Mouse (Mus musculus) T-helper 17 cell (primary cell): ENCODE results near the gene Pbsn.
"Not testable (repeated sequence)": the region's sequence is repeated elsewhere in the genome, so short reads cannot be mapped to it uniquely, and the experiment has no call there.

ENCODE experiments used
- in situ Hi-C, 2 experiments: fragments of 300-600 bp; cut with MboI, MseI; formaldehyde crosslinking; loops; 1 replicate in 1 of 2; 2 replicates in 1 of 2; pipeline ENCODE4 v1.15.1; 2025; ENCODE audit warnings: high pct_unique_total_duplicates in 2 of 2

Pbsn gene

DNA sequence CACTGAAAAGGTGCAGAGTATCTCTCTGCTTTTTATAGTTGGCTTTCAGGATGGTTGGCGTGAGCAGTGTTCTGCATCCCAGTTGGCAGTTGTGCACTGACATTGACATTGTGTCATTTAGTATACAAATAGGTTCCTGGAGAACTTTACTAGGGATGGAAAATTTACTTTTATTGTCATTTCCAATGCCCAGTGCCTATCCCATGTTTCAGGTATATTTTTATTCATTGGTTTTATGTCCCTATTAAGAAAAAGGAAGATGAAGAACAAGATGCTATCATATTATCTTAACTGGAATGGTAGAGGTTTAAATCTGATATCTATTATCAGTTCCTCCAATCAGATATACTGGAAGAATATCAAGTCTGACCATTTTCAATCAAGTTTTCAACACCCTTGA is at the start of gene Pbsn:
TSS of gene Pbsn (minus strand) at position 101 of the 400 bp plus-strand sequence.
- in situ Hi-C loops: no loop called here

GRCm38 (mm10) chrX:77880033-77880432 is 26.6 kb upstream of the Pbsn start:
- in situ Hi-C loops: not testable (repeated sequence)

- in situ Hi-C loops: not testable (repeated sequence)
Measured at GRCm38 (mm10) chrX:77864458-77864857, 11.0 kb upstream of the Pbsn start, which contains the start of gene Gm14744. Gm14744 (plus strand) TSS chrX:77864758.

GRCm38 (mm10) chrX:77812031-77812430 is 41.4 kb downstream of the Pbsn start:
- in situ Hi-C loops: no loop called here

DNA sequence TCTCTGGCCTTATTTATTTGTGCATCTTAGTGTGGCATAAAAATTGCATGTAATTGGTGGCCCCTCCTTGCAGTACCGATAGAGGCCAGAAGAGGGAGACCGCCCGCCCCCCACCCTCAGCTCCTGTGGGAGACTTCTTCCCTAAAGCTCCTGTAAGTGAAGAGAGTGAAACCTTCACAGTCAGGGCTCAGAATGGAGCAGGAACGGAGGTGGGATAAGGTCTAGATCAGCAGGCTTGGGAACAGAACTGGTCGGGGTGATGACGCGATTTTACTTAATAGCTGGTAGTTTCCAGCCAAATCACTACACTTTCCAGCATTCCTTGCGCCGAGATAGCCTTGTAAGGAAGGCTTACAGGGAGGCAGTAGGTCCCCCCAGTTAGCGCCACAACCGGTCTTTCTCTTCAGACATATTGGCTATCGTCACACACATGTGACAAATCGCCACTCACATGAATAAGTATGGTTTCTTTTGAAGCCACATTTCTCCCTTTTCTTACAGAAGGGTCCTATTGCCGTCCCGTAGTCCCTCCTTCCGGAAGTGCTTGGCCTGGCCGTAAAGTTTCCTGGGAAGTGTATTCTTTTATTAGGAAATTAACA is 42.7 kb downstream of the Pbsn start:
- in situ Hi-C loops: no loop called here

DNA sequence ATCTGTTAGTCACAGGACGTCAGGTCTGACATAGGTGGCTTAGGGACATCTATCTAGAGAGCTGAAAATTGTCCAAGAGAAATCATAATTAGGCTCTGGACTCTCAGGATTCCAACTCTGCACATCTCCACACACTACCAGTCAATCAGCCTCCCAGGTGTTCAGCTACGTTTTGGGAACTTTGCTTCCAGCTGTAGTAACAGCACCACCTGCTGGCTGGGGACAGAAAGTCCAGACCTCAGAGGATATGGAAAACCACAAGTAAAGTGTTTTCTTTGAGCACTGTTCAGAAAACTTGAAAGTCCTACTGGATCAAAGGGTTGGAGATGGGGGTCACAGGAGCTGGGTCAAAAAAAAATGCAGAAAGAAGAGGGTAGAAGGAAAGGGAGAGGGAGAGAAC is 44.8 kb downstream of the Pbsn start:
- in situ Hi-C loops: no loop called here

DNA sequence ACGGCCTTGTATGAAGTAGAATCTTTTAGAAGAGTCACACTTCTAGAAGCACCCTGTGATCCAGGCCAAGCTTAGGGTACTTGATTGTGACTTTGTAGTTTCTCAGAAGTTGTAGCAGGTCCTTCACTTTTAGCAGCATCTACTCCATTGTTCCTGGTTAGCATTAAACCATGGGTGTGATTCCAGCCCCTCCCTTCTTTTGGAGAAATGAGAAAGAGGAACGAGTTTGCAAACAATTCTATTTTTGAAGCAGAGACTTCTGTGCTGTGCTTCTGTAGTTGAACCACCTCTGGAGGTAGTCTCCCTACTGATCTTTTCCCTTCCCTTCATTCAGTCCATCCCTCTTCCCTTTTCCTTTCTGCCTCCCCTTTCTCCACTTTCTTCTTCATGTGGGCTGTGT is 51.1 kb downstream of the Pbsn start:
- in situ Hi-C loops: no loop called here

DNA sequence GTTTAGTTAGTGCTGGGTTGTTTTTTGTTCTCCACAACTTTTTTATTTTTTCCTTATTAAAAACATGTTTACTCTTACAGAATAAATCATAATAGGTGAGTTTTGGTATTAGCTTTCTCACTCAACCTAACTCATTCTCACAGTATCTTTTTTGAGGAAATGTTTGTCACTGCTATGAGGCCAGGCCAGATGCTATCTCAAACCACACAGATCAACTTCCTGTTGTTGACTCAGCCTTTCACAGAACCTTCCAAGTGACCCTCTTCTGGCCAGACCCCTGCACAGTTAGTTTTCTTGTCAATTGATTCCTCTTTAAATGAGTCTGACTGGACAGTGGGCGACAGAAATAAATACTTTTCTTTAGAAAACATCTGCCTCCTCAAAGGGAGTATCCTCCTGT is 51.9 kb downstream of the Pbsn start:
- in situ Hi-C loops: no loop called here

GRCm38 (mm10) chrX:77799554-77799953 is 53.9 kb downstream of the Pbsn start:
- in situ Hi-C loops: loop anchor here (10.0 to 25.0 kb wide), 3 partner anchors 285 to 1965 kb away; partner anchors contain the start of gene Tbl1x (in 2 of the 2)

GRCm38 (mm10) chrX:77797801-77798200 is 55.6 kb downstream of the Pbsn start:
- in situ Hi-C loops: loop anchor here (10.0 to 25.0 kb wide), 3 partner anchors 283 to 1967 kb away; partner anchors contain the start of gene Tbl1x (in 2 of the 2)

DNA sequence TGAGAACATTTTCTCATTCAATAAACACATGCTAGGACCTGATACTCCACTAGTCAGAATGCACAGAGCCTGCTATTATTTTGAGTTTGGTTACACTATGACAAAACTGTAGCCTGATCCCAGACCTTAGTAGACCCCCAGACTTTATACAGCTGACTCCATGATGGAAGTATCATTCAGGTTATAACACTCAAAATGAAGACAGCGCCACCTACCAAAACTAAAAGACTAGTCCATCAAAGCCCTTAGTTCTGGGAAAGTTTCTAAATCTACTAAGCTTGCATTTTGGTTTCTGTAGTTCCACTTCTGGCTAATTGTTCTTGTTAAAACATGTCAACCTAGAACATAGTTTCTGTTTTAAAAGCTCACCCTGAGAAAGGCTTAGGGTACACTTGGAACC is 56.5 kb downstream of the Pbsn start:
- in situ Hi-C loops: loop anchor here (10.0 to 25.0 kb wide), 3 partner anchors 282 to 1968 kb away; partner anchors contain the start of gene Tbl1x (in 2 of the 2)

DNA sequence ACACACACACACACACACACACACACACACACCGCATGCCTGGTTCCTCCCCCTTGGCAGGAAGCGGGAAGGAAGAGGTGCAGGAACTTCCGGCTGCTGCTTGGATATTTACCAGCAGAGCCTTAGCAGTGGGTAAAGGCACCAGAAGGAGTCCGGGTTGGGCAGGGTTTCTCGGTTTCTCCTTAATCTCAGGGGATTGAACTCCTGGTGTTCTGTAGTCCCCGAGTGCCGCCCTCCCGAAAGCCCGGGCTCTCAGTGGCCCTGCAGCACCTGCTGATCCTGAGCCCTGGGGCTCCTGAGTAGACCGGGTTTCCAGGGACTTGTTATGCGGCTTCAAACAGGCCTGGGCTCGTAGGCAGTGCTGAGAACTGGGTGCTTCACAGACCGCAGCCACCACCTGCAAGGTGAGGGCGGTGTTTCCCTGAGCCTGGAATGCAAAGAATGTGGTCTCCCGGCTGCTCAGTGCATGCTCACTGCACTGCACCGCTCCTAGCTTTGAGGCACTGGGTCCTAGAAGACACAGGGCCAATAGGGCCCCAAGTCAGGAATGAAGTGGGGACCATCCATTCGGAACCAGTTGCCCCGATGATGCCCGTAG is 57.1 kb downstream of the Pbsn start, which contains the start of gene Prkx:
TSS of gene Prkx (minus strand) at position 41 of the 598 bp plus-strand sequence.
- in situ Hi-C loops: loop anchor here (10.0 to 25.0 kb wide), 3 partner anchors 282 to 1968 kb away; partner anchors contain the start of gene Tbl1x (in 2 of the 2)

DNA sequence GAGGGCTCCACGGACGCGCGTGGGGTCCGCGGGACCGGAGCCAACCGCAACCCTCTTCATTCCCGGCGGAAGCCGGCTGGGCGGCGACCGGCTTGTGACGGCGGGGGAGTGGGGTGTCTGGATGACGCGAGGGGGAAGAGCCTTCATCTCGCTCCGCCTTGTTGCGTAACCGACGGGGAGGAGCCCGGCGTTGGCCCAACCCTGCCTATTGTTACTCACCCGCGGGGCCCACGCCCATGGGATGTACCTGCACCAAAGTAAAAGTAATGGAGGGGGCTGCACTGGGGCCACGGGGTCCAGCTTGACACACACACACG is 57.6 kb downstream of the Pbsn start:
- in situ Hi-C loops: loop anchor here (10.0 to 25.0 kb wide), 3 partner anchors 281 to 1969 kb away; partner anchors contain the start of gene Tbl1x (in 2 of the 2)

DNA sequence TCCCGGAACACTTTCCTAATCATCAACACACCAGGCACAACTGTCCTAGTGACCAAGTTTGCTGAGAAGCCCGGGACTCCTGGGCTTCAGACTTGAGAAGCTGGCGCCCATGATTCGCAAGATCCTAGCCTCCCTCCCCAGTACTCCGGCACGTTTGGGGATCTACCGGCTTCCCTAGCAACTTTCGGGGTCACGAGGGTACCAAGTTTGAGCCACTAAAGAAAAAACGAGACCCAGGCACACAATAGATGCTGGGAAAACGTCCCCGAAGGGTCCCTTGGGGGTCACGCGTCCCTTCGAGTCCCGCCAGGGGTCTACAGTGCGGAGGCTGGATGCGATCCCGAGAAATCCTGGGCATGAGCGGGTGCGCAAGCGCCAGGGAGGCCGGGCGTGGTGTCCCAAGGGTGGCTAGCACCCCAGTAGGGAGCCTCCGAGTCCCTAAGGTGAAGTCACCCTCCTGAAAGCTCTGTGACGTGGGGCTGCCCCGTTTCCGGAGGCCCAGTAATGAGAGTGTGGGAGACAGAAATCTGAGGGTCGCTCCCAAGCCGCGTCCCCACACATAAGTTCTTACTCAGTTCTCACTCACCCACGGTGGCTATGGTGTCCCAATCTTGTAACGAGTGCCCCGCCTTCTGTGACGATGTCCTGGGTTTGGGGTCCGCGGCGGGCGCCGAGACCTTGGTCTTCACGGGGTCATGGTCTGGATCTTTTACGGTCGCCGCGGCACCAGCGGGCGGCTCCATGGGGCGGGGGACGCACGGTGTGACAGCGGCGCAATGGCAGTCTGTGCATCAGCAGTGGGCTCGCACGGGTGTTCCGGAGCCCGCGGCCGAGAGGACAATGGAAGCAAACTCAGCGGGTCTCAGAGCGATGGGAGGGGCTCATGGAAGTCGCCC is 58.2 kb downstream of the Pbsn start:
- in situ Hi-C loops: loop anchor here (10.0 to 25.0 kb wide), 3 partner anchors 280 to 1970 kb away; partner anchors contain the start of gene Tbl1x (in 2 of the 2)

- in situ Hi-C loops: loop anchor here in 1 of 2 experiments (25.0 kb wide), 1 partner anchor 276 kb away; the partner anchor contains the start of gene Tbl1x
Measured at GRCm38 (mm10) chrX:77788675-77789074, 64.7 kb downstream of the Pbsn start.
